Mouse (Mus musculus) MEL (cell line): ENCODE data around the gene Creb3l1. TPM values are rescaled to one million over a fixed set of nuclear protein-coding genes. Genes with fewer than 3 reads are reported as not detected.

Experiments used
- DNase-seq: peaks from one replicate; pipeline ENCODE4 v3.0.0; 2011; ENCODE audit warnings: low read depth, low spot score
- H3K27ac ChIP-seq: 2 replicates; pipeline ENCODE4 v1.5.1; 2012; ENCODE audit warnings: low read depth, mild to moderate bottlenecking, control low read depth, low read length, moderate library complexity; ENCODE audit not compliant: control insufficient read depth
- H3K27me3 ChIP-seq, 2 experiments: fragments of 150-350 bp in 1 of 2; sonication (generic) in 1 of 2; 2 replicates each; pipeline ENCODE4 v1.6.1; 2012; ENCODE audit warnings: low read length in 2 of 2, mild to moderate bottlenecking in 2 of 2, improper control_type of control experiment in 1 of 2, moderate library complexity in 1 of 2; ENCODE audit not compliant: insufficient read depth in 2 of 2, control insufficient read depth in 1 of 2
- H3K36me3 ChIP-seq, 2 experiments: 2 replicates each; pipeline ENCODE4 v1.6.1; 2012 to 2014; ENCODE audit warnings: low read length in 2 of 2, improper control_type of control experiment in 1 of 2, inconsistent platforms in 1 of 2, mild to moderate bottlenecking in 1 of 2; ENCODE audit not compliant: insufficient read depth in 2 of 2, control insufficient read depth in 1 of 2
- H3K4me1 ChIP-seq, 2 experiments: fragments of 150-350 bp in 1 of 2; sonication (generic) in 1 of 2; 2 replicates each; pipeline ENCODE4 v1.6.1; 2012; ENCODE audit warnings: low read length in 2 of 2, improper control_type of control experiment in 1 of 2, mild to moderate bottlenecking in 1 of 2; ENCODE audit not compliant: insufficient read depth in 2 of 2, control insufficient read depth in 1 of 2
- H3K4me3 ChIP-seq, 2 experiments: fragments of 150-350 bp in 1 of 2; sonication (generic) in 1 of 2; 2 replicates each; pipeline ENCODE4 v1.5.1; 2012; ENCODE audit warnings: low read depth in 2 of 2, low read length in 2 of 2, mild to moderate bottlenecking in 2 of 2, moderate library complexity in 2 of 2, control low read depth in 1 of 2, improper control_type of control experiment in 1 of 2; ENCODE audit not compliant: control insufficient read depth in 1 of 2, insufficient read depth in 1 of 2
- H3K79me2 ChIP-seq: 2 replicates; pipeline ENCODE4 v1.6.1; 2012; ENCODE audit warnings: mild to moderate bottlenecking, low read length, moderate library complexity; ENCODE audit not compliant: control insufficient read depth, poor library complexity, insufficient read depth
- H3K9ac ChIP-seq: 2 replicates; pipeline ENCODE4 v1.6.1; 2012; ENCODE audit warnings: low read depth, mild to moderate bottlenecking, control low read depth, low read length, moderate library complexity; ENCODE audit not compliant: control insufficient read depth, poor library complexity, severe bottlenecking
- H3K9me3 ChIP-seq: fragments of 150-350 bp; sonication (generic); replicated peaks from 2 replicates; pipeline ENCODE4 v1.6.1; 2012; ENCODE audit warnings: mild to moderate bottlenecking, low read length, improper control_type of control experiment, moderate library complexity; ENCODE audit not compliant: insufficient read depth
- BHLHE40 ChIP-seq: IDR thresholded peaks from 2 replicates; pipeline ENCODE4 v1.6.1; 2012; ENCODE audit warnings: low read depth, mild to moderate bottlenecking, inconsistent platforms, low read length, improper control_type of control experiment, borderline replicate concordance
- CTCF ChIP-seq, 3 experiments: IDR thresholded peaks in 2 of 3; conservative IDR thresholded peaks in 1 of 3; 2 replicates each; pipeline ENCODE4 v1.5.1; 2011 to 2012; ENCODE audit warnings: low read length in 3 of 3, low read depth in 2 of 3, mild to moderate bottlenecking in 2 of 3, improper control_type of control experiment in 1 of 3, inconsistent platforms in 1 of 3, mixed read lengths in 1 of 3, moderate library complexity in 1 of 3; ENCODE audit not compliant: control insufficient read depth in 1 of 3, insufficient read depth in 1 of 3, poor library complexity in 1 of 3, severe bottlenecking in 1 of 3
- ELF1 ChIP-seq: IDR thresholded peaks from 2 replicates; pipeline ENCODE4 v1.6.1; 2014; ENCODE audit warnings: low read depth, mild to moderate bottlenecking, inconsistent platforms, low read length, improper control_type of control experiment, moderate library complexity
- ETS1 ChIP-seq: IDR thresholded peaks from 2 replicates; pipeline ENCODE4 v1.6.1; 2012; ENCODE audit warnings: low read depth, mild to moderate bottlenecking, inconsistent platforms, low read length, improper control_type of control experiment, moderate library complexity
- GABPA ChIP-seq: IDR thresholded peaks from 2 replicates; pipeline ENCODE4 v1.6.1; 2012; ENCODE audit warnings: low read depth, mild to moderate bottlenecking, inconsistent platforms, low read length, improper control_type of control experiment, moderate library complexity
- HCFC1 ChIP-seq: IDR thresholded peaks from 2 replicates; pipeline ENCODE4 v1.6.1; 2012; ENCODE audit warnings: low read depth, mild to moderate bottlenecking, inconsistent platforms, low read length, improper control_type of control experiment, moderate library complexity
- MAFK ChIP-seq: IDR thresholded peaks from 2 replicates; pipeline ENCODE4 v1.6.1; 2011; ENCODE audit warnings: low read depth, mild to moderate bottlenecking, low read length, improper control_type of control experiment, borderline replicate concordance
- MAZ ChIP-seq: IDR thresholded peaks from 2 replicates; pipeline ENCODE4 v1.6.1; 2012; ENCODE audit warnings: low read depth, mild to moderate bottlenecking, inconsistent platforms, low read length, improper control_type of control experiment
- MEF2A ChIP-seq: IDR thresholded peaks from 2 replicates; pipeline ENCODE4 v1.6.1; 2014; ENCODE audit warnings: low read depth, mild to moderate bottlenecking, inconsistent platforms, low read length, improper control_type of control experiment; ENCODE audit not compliant: poor library complexity, insufficient replicate concordance, severe bottlenecking; ENCODE audit errors: extremely low read depth
- NELFE ChIP-seq: IDR thresholded peaks from 2 replicates; pipeline ENCODE4 v1.6.1; 2011; ENCODE audit warnings: low read depth, low read length, improper control_type of control experiment
- NRF1 ChIP-seq: IDR thresholded peaks from 2 replicates; pipeline ENCODE4 v1.6.1; 2014; ENCODE audit warnings: low read depth, mild to moderate bottlenecking, inconsistent platforms, low read length, improper control_type of control experiment, moderate library complexity; ENCODE audit not compliant: poor library complexity, insufficient read depth, severe bottlenecking
- POLR2AphosphoS2 ChIP-seq: IDR thresholded peaks from 2 replicates; pipeline ENCODE4 v1.6.1; 2011; ENCODE audit warnings: low read length, improper control_type of control experiment
- POLR2AphosphoS5 ChIP-seq: IDR thresholded peaks from 2 replicates; pipeline ENCODE4 v1.6.1; 2012; ENCODE audit warnings: low read depth, borderline replicate concordance, mild to moderate bottlenecking, inconsistent platforms, low read length, moderate library complexity, mixed read lengths
- RAD21 ChIP-seq: IDR thresholded peaks from 2 replicates; pipeline ENCODE4 v1.6.1; 2011; ENCODE audit warnings: mild to moderate bottlenecking, low read depth, low read length, improper control_type of control experiment
- RCOR1 ChIP-seq: IDR thresholded peaks from 2 replicates; pipeline ENCODE4 v1.6.1; 2012; ENCODE audit warnings: low read depth, mild to moderate bottlenecking, inconsistent platforms, low read length, improper control_type of control experiment
- SIN3A ChIP-seq: IDR thresholded peaks from 2 replicates; pipeline ENCODE4 v1.6.1; 2012; ENCODE audit warnings: low read length, improper control_type of control experiment, inconsistent platforms
- SMC3 ChIP-seq: IDR thresholded peaks from 2 replicates; pipeline ENCODE4 v1.6.1; 2011; ENCODE audit warnings: low read depth, low read length, improper control_type of control experiment
- TBP ChIP-seq: IDR thresholded peaks from 2 replicates; pipeline ENCODE4 v1.8.0; 2011; ENCODE audit warnings: low read depth, low read length, improper control_type of control experiment
- TCF12 ChIP-seq: IDR thresholded peaks from 2 replicates; pipeline ENCODE4 v1.6.1; 2014; ENCODE audit warnings: low read depth, mild to moderate bottlenecking, inconsistent platforms, low read length, improper control_type of control experiment, moderate library complexity
- UBTF ChIP-seq: IDR thresholded peaks from 2 replicates; pipeline ENCODE4 v1.6.1; 2012; ENCODE audit warnings: low read depth, mild to moderate bottlenecking, inconsistent platforms, low read length, improper control_type of control experiment, moderate library complexity, borderline replicate concordance; ENCODE audit not compliant: insufficient read depth
- USF1 ChIP-seq: IDR thresholded peaks from 2 replicates; pipeline ENCODE4 v1.6.1; 2014; ENCODE audit warnings: low read depth, mild to moderate bottlenecking, inconsistent platforms, low read length, improper control_type of control experiment, moderate library complexity
- USF2 ChIP-seq, 2 experiments: IDR thresholded peaks; 2 replicates each; pipeline ENCODE4 v1.6.1; 2011 to 2012; ENCODE audit warnings: improper control_type of control experiment in 2 of 2, low read length in 2 of 2, borderline replicate concordance in 1 of 2, inconsistent platforms in 1 of 2, low read depth in 1 of 2, mild to moderate bottlenecking in 1 of 2; ENCODE audit not compliant: insufficient read depth in 1 of 2
- ZC3H11A ChIP-seq: IDR thresholded peaks from 2 replicates; pipeline ENCODE4 v1.6.1; 2012; ENCODE audit warnings: low read depth, mild to moderate bottlenecking, inconsistent platforms, low read length, improper control_type of control experiment
- ZNF384 ChIP-seq: IDR thresholded peaks from 2 replicates; pipeline ENCODE4 v1.6.1; 2012; ENCODE audit warnings: low read depth, mild to moderate bottlenecking, inconsistent platforms, low read length, improper control_type of control experiment
- polyA plus RNA-seq, 2 experiments: library from polyadenylated mRNA; stranded (reverse) in 1 of 2; unstranded in 1 of 2; fragments of >175 nt in 1 of 2; fragments of >200 nt in 1 of 2; gene quantifications; 2 replicates each; pipeline versions ENCODE4 v1.2.1 to v1.2.4; 2012; ENCODE audit warnings: low replicate concordance in 2 of 2, low read depth in 1 of 2; ENCODE audit not compliant: insufficient read length in 2 of 2, insufficient read depth in 1 of 2, missing spikeins in 1 of 2
- total RNA-seq: library from RNA; depleted of rRNA; stranded (reverse); fragments of 300-350 nt; gene quantifications from 2 replicates; pipeline ENCODE4 v1.2.3, GENCODE M21; 2012

The Creb3l1 gene
- total and polyA plus RNA-seq, 3 experiments, result 0.12 to 9.1 TPM; not detected in 1

DNA sequence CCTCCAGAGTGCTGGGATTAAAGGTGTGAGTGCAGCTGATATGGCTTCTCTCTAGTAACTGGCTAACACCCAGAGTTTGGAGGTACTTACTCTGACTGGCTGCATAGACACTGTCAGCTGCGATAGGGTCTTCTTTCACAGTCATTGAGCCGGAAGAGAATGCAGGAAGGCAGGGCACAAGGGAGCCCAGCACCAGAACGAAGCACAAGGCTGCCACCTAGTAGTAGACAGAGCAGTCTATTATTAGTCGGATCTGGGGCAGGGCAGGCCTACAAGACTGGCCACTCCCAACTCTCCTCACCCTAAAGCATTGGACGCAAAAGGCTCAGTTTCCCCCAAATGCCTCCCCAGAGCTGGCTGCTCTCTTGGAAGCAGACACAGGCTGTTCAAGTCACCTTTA, 38.2 kb downstream of the Creb3l1 start:
- no peak overlapping the region for H3K27ac ChIP-seq
- TF ChIP-seq SIN3A (no peak), NRF1 (no peak), TBP (no peak; the same call in 1 of the 2 replicates), MAZ (0 out of 2 replicates have a peak, but pooled peaks have one; percentile 45), UBTF (no peak), ZC3H11A (peak; percentile 55), MEF2A (no peak), NELFE (0 out of 2 replicates have a peak, but pooled peaks have one; percentile 24), ETS1 (no peak; the same call in 1 of the 2 replicates), HCFC1 (0 out of 2 replicates have a peak, but pooled peaks have one; percentile 35), TCF12 (no peak), RAD21 (peak; percentile 59), USF2 (IDR thresholded peaks at IDR 0.05; ENCODE audit: borderline replicate concordance in 1 of 2, insufficient read depth in 1 of 2, low read depth in 1 of 2, low read length in 2 of 2) (no peak), SMC3 (peak; percentile 55), POLR2AphosphoS2 (no peak), MAFK (no peak), RCOR1 (no peak), POLR2AphosphoS5 (no peak), USF1 (no peak), CTCF (IDR thresholded peaks at IDR 0.05 in 2 of 3, conservative IDR thresholded peaks at IDR 0.05 in 1 of 3; ENCODE audit: control insufficient read depth in 1 of 3, insufficient read depth in 1 of 3, low read depth in 2 of 3, low read length in 3 of 3, poor library complexity in 1 of 3, severe bottlenecking in 1 of 3) (peak; percentile 13 to 67 (median 46); a peak in 4 of 6 replicates), GABPA (no peak), ELF1 (peak; percentile 57; the same call in 1 of the 2 replicates), ZNF384 (no peak), BHLHE40 (no peak)
- no peaks in the 10 kb centered on the region for H3K27me3 ChIP-seq
- no peaks in the 10 kb centered on the region; the same call in 1 of the 2 replicates for H3K79me2 ChIP-seq
- peak overlapping the region; percentile 3; the same call in 1 of the 2 replicates for H3K9ac ChIP-seq
- peaks cover 4 to 16% of the 10 kb centered on the region in 2 experiments; a peak in 3 of 4 replicates for H3K4me1 ChIP-seq
- no peaks in the 10 kb centered on the region for H3K9me3 ChIP-seq
- H3K36me3 ChIP-seq, result peaks cover 0 to 3% of the 10 kb centered on the region in 2 experiments; a peak in 2 of 4 replicates
- peak; percentile 75 for DNase-seq
- no peak overlapping the region for H3K4me3 ChIP-seq
